Mouse (Mus musculus) retina, adult 2 months (tissue): Measurements from ENCODE around the gene Ndufa13.
A peak's percentile ranks its signal among the peaks of the same experiment; 100 is the strongest.
"Not testable (repeated sequence)": the region's sequence is repeated elsewhere in the genome, so short reads cannot be mapped to it uniquely, and the experiment has no call there.

Experiments
- DNase-seq: peaks from one replicate; pipeline ENCODE4 v3.0.0-alpha.2; 2012; ENCODE audit warnings: low read depth, low spot score

Ndufa13 gene

GRCm38 (mm10) chr8:69902163-69903062 is at the start of gene Ndufa13, which contains the start of the genes Tssk6 and Yjefn3:
TSS of gene Ndufa13 (minus strand) at chr8:69902558.
TSS of gene Tssk6 (plus strand) at chr8:69902184.
TSS of gene Yjefn3 (minus strand) at chr8:69902712.
- DNase-seq, result no peak

GRCm38 (mm10) chr8:69950300-69950699 is 47.9 kb upstream of the Ndufa13 start:
- no peak for DNase-seq

- DNase-seq, result not testable (repeated sequence)
Measured at GRCm38 (mm10) chr8:69942495-69942894, 40.1 kb upstream of the Ndufa13 start.

- no peak for DNase-seq
Measured at GRCm38 (mm10) chr8:69940386-69940785, 38.0 kb upstream of the Ndufa13 start.

- DNase-seq, result no peak
Measured at GRCm38 (mm10) chr8:69939633-69940032, 37.3 kb upstream of the Ndufa13 start.

GRCm38 (mm10) chr8:69938245-69938982 is 36.1 kb upstream of the Ndufa13 start:
- DNase-seq, result no peak

GRCm38 (mm10) chr8:69937466-69937865 is 35.1 kb upstream of the Ndufa13 start:
- no peak for DNase-seq

GRCm38 (mm10) chr8:69936050-69936794 is 33.9 kb upstream of the Ndufa13 start:
- no peak for DNase-seq

- DNase-seq, result no peak
Measured at GRCm38 (mm10) chr8:69935431-69935830, 33.1 kb upstream of the Ndufa13 start.

DNA sequence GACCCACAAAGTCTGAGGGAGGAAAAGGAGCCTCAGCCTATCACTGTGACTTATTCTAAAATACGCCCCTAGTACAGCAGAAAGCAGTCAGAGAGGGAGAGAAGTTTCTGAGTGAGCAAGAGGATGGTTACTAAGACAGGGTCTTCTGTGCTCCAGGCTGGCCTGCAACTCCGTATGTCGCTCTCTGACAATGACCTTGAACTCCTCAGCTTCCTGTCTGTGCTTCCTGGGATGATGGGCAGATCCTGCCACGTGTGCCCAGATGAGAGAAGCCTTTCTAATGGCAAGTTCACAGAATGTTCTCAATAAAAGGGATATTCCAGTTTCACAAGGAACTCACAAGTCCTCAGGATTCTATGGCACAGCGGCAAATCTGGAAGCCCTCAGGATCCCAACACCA is 32.2 kb upstream of the Ndufa13 start:
- no peak for DNase-seq

DNA sequence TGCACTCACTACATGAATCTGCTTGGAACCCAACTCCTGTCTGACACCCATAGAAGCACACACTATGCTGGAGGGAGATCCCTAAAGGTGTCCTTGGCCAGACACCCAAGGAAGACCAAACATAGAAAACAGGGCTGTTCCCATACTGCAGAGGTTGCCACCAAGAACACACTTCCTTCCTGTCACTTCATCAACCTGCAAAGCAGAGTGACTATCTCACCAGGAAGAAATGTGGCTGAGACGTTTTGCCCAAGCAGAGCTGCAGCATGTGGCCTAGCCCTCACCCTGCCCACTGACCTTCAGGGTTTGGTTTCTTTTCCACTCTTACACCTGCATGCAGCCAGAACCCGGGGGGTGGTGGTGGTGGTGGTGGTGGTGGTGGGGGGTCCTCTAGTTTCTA is 31.5 kb upstream of the Ndufa13 start:
- no peak for DNase-seq

- DNase-seq, result no peak
Measured at GRCm38 (mm10) chr8:69926901-69927300, 24.5 kb upstream of the Ndufa13 start.

DNA sequence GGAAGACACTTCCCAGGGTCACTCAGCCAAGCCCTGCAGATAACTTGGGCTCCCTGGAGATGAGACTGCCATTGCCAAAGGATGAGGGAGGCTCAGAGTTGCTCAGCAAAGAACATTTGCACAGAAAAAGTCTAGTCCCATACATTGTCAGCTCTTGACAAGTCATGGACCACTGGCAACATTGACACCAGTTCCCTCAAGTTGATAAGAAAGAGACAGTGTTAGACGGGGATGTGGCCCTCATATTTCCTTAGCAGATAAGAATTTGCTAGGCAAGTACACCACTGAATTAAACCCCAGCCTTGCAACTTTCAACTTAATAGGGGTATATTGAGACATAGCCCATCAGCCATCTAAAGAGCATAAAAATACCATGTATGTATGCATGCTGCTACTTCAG is 21.6 kb upstream of the Ndufa13 start:
- no peak for DNase-seq

GRCm38 (mm10) chr8:69921141-69921540 is 18.8 kb upstream of the Ndufa13 start:
- no peak for DNase-seq

DNA sequence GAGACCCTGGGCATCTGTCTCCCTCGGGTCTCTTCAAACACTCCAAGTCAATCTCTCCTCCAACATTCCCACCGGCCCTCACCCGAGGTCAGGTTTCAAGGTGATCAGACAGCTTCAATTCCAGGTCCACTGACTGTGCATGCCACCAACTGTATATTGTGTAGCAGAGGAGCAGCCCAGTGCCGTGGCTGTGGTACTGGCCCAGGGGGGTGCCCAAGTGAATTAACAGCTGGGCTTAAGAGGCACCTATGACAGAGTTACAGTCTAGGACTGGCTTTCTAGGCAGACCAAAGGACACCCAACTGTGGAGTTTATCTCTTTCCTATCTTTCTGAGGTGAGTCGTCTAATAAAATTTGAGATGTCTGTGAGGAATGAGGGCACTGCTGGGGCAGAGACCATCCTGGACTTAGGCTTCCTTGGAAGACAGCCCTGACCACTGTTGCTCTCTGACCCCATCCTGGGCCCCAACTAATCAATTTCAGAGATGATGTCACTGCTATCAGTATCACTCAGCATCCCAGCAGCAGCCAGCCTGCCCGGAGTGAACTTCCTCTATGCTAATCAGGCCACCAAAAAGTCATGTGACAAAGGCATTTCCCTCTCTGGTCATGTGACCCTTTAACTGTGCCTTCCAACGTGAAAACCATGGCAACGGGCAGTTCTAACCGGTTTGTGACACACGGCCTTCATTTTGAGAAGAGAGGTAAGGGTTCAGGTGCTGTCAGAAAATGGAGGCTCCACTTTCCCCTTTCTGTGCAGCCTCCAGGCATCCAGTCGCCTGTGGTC is 17.7 kb upstream of the Ndufa13 start:
- no peak for DNase-seq

- DNase-seq, result peak; percentile 78
Measured at GRCm38 (mm10) chr8:69919010-69919409, 16.7 kb upstream of the Ndufa13 start.

- no peak for DNase-seq
Measured at GRCm38 (mm10) chr8:69918506-69918905, 16.1 kb upstream of the Ndufa13 start.

DNA sequence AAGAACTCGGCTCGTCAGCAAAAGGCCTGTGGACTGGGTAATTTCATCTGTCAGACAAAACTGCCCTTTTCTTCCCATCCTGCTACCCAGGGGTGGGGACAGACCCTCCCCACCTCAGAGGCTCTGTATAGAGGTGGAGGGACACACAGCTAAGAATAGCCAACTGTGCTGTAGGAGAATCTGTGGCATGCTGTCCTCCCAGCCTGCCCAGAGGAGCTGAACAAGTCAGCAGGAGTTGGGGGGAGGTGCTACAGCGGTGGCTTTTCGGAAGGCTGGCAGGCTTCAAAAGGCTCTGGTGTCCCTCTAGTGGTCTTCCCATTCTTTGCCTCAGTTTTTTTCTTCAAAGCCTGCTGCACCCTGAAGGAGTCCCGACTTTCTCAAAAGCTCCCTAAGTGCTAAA is 13.4 kb upstream of the Ndufa13 start:
- DNase-seq, result no peak

- no peak for DNase-seq
Measured at GRCm38 (mm10) chr8:69914526-69914925, 12.2 kb upstream of the Ndufa13 start.

DNA sequence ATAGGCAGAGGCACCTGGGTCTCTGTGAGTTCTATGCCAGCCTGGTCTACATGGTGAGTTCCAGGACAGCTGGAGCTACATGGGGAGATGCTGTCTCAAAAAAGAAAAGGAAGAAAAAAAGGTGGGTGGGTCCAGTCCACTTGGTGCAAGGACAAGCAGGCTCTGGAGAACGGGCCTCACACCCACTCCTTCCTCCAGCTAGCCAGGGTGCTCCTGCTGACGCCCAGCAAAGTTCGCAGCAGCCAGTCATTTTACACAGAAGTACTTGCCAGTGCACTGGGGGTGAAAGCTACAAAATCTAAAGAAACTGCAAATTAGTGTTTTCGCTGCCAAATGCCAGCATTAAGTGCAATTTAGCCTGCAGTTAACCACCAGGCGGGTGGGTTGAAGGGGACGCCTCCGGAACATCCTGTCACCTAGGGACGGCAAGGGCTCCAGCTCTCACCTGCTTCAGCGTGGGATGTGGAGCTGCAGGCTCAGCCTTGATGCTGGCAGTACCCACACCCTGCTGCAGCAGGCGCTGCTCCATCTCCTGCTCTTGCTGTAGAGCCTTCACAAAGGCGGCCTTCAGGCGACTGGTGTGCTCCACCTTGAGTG is 10.2 kb upstream of the Ndufa13 start:
- DNase-seq, result no peak

DNA sequence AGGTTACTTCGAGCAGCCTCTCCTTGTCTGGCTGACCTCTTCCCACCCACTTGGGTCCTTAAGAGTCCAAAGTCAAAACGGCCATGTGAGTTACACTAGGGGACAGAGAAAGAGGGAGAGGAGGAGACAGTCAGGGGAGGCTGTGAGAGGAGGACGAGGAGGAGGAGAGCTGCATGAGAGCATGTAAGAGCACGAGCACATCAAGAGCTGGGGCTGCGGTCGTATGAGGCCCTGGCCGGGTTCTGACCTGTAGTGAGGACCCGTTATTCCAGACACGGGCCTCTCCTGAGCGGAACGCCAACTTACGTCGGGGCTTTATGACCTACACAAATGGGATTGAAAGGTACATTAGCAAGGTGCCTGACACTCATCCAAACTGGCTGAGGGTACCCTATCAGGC is 9.6 kb upstream of the Ndufa13 start:
- DNase-seq, result no peak
